Mouse (Mus musculus) ES-E14 (cell line): ENCODE results near the gene Zfp385c.

ENCODE experiments used
- CHD2 ChIP-seq: IDR thresholded peaks from 2 replicates; pipeline ENCODE4 v1.6.1; 2014; ENCODE audit warnings: mild to moderate bottlenecking, low read depth, low read length, inconsistent platforms
- HCFC1 ChIP-seq: IDR thresholded peaks from 2 replicates; pipeline ENCODE4 v1.6.1; 2012; ENCODE audit warnings: low read length, inconsistent platforms, borderline replicate concordance; ENCODE audit not compliant: insufficient read depth

DNA sequence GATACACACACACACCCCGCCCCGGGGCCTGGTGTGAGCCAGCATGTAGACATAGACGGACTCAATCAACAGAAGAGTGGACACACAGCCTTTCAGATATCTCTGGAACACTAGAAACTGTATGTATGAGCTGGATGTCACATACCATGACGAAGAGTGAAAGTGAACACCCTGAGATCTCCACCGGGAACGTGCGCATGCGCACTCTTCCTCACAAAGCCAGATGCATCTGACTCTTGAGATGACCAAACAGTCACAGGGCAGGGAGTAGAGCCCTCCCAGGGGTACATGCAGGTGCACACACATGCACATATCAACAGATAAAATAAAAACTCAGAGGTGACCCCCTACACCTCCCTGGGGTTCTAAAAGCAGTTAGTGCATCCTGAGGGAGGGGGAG is 43.9 kb downstream of the Zfp385c start:
- TF ChIP-seq HCFC1 (no peak), CHD2 (no peak)
